Mouse (Mus musculus) hindbrain, embryonic 10.5 days (tissue): Measurements from ENCODE around the gene 1700003E16Rik. TPM values are rescaled to one million over a fixed set of nuclear protein-coding genes. Genes with fewer than 3 reads are reported as not detected.

Source experiments
- DNase-seq: peaks from one replicate; pipeline ENCODE4 v3.0.0-alpha.2; 2017; ENCODE audit warnings: low spot score
- H3K27ac ChIP-seq: fragments of 300-500 bp; sonication (generic); 2 replicates; pipeline ENCODE4 v1.5.1; 2016; ENCODE audit warnings: mild to moderate bottlenecking, moderate library complexity
- H3K27me3 ChIP-seq: fragments of 300-500 bp; sonication (generic); 2 replicates; pipeline ENCODE4 v1.6.1; 2016; ENCODE audit warnings: mild to moderate bottlenecking; ENCODE audit not compliant: poor library complexity, insufficient read depth, severe bottlenecking
- H3K36me3 ChIP-seq: fragments of 300-500 bp; sonication (generic); 2 replicates; pipeline ENCODE4 v1.6.1; 2016; ENCODE audit warnings: mild to moderate bottlenecking, moderate library complexity
- H3K4me1 ChIP-seq: fragments of 300-500 bp; sonication (generic); replicated peaks from 2 replicates; pipeline ENCODE4 v1.6.1; 2016; ENCODE audit warnings: mild to moderate bottlenecking
- H3K4me3 ChIP-seq: fragments of 300-500 bp; sonication (generic); 2 replicates; pipeline ENCODE4 v1.5.1; 2016; ENCODE audit warnings: mild to moderate bottlenecking, moderate library complexity
- H3K9me3 ChIP-seq: fragments of 300-500 bp; sonication (generic); 2 replicates; pipeline ENCODE4 v1.6.1; 2016; ENCODE audit warnings: mild to moderate bottlenecking, moderate library complexity
- WGBS: fragments of 180-500 bp; shearing (Covaris S2); methylation state at CpG from one replicate; pipeline ENCODE4 v1.1.7; 2016; 5-methylcytosine and 5-hydroxymethylcytosine counted together
- polyA plus RNA-seq: library from polyadenylated mRNA; unstranded; fragments of >200 nt; fragmentation: Nextera tagmentation; extraction: Ambion mirVana; gene quantifications from 2 replicates; pipeline ENCODE4 v1.2.1, GENCODE M21; 2016

The 1700003E16Rik gene
- polyA plus RNA-seq, result 3.1 and 6.0 TPM in 2 replicates

DNA sequence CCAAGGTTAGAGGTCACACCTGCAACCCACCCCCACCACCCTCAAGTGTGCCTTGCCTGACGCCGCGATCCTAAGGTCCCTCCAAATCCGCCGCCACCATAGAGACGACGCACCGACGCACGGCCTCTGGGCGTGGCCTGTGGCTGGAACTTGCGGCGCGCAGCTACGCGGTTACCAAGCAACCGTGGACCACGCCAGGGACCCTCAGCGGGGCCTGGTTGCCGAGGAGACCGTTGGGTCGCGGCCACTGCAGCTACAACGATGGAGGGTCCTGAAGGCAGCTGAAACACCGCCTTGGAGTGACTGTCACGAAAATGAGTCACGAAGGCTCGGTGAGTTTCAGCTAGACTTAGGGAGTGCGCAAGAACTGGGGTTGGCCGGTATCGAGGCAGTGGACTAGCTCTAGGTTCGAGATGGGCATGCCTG is at the start of gene 1700003E16Rik, which contains the start of gene Wdr54:
Gene 1700003E16Rik, plus strand, starts transcription at position 146 of the 426 bp plus-strand sequence.
Gene Wdr54, minus strand, starts transcription at position 139 of the 426 bp plus-strand sequence.
- Histone ChIP-seq H3K4me1 (peaks cover 48% of the 10 kb centered on the region), H3K9me3 (no peaks in the 10 kb centered on the region), H3K36me3 (peaks cover 29% of the 10 kb centered on the region), H3K4me3 (peak within 1 kb of the TSS; percentile 66), H3K27me3 (peaks cover 29% of the 10 kb centered on the region), H3K27ac (peak within 1 kb of the TSS; percentile 85)
- WGBS, result 1% methylated on average over 32 of the region's 32 CpGs
- peak; percentile 90 for DNase-seq

DNA sequence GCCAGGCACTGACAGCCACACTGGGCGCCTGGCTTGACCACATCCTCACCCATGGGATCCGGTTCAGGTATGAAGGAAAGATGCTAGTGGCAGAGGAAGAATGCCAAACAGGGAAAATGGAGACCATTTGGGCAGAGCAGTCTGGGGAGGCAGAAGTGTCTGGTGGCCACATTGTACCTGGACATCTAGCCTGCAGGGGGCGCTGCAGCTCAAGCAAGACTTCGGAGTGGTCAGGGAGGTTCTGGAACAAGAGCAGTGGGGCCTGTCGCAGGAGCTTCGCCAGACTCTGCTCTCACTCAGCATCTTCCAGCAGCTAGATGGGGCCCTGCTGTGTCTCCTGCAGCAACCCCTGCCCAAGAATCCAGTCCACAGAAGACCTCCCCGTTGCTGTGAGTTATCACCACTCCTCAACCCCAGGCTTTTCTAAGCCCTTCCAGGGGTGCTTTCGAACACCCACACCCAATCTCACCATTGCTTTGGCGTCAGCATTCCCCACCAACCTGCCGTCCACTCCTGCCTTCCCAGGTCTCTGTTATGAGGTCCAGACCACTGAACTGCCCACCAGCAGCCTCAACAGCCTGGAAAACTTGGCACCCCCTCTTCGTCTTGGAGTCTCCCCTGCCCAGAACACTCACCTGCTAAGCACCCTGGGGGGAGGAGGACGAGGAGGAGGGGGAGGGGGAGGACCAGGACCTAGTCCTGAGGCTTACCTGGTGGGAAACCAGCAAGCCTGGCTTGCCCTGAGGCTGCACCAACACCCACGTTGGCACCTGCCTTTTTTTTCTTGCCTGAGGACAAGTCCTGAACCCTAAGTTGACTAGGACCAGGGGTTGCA is 48.4 kb upstream of the 1700003E16Rik start:
- peak overlapping the region; percentile 93 for H3K27ac ChIP-seq
- peak; percentile 85 for DNase-seq
- peaks cover 9% of the 10 kb centered on the region for H3K27me3 ChIP-seq
- H3K4me1 ChIP-seq, result peaks cover 37% of the 10 kb centered on the region
- peaks cover 14% of the 10 kb centered on the region; the same call in 1 of the 2 replicates for H3K36me3 ChIP-seq
- no peaks in the 10 kb centered on the region for H3K9me3 ChIP-seq
- H3K4me3 ChIP-seq, result peak overlapping the region; percentile 80
- WGBS, result 31% methylated on average over 13 of the region's 13 CpGs

DNA sequence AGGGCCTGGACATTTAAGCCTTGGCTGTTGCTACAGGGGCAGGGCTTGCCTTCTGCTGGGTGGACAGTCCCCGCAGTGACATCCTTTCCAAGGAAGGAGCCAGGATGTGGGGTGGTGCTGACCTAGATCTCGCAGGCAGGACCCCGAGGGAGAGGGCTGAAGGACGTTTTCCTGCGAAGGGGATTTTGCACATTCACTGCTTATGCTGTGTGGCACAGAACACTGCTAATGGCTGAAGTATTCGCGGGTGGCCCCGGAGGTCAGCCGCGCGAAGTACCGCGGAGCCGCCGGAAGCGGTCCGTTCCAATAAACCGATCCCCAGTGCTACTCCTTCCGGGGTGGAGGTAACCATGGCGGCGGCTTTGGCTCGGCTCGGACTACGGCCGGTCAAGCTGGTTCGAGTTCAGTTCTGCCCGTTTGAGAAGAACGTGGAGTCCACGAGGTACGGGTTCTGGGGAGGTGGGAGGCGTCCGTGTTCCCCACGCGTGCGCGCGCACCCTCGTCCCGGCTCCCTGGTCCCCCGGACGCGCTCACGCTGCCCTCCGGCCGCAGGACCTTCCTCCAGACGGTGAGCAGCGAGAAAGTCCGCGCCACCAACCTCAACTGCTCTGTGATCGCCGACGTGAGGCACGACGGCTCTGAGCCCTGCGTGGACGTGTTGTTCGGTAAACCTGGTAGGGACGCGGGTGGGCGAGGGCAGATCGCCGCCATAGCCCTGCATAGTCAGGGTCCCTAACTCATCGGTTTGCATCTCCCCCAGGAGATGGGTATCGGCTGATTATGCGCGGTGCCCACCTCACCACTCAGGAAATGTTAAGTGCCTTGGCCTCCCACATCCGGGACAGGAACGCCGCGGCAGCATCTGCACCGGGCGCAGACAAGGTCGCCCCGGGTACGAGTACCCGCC is 47.2 kb upstream of the 1700003E16Rik start, which contains the start of gene Mrpl53:
Gene Mrpl53, plus strand, starts transcription at position 279 of the 907 bp plus-strand sequence.
- DNase-seq, result peak; percentile 84
- Histone ChIP-seq H3K9me3 (no peaks in the 10 kb centered on the region), H3K27me3 (no peaks in the 10 kb centered on the region), H3K4me1 (peaks cover 29% of the 10 kb centered on the region), H3K4me3 (peak within 1 kb of the TSS; percentile 80), H3K36me3 (peaks cover 14% of the 10 kb centered on the region; the same call in 1 of the 2 replicates), H3K27ac (peak within 1 kb of the TSS; percentile 93)
- under 1% methylated on average over 76 of the region's 76 CpGs for WGBS

GRCm38 (mm10) chr6:83111510-83112136 is 44.6 kb upstream of the 1700003E16Rik start:
- Histone ChIP-seq H3K4me1 (peaks cover 51% of the 10 kb centered on the region), H3K27me3 (no peaks in the 10 kb centered on the region), H3K36me3 (peaks cover 16% of the 10 kb centered on the region), H3K9me3 (no peaks in the 10 kb centered on the region), H3K27ac (no peak overlapping the region), H3K4me3 (no peak overlapping the region)
- 91% methylated on average over 4 of the region's 4 CpGs for WGBS
- no peak for DNase-seq

GRCm38 (mm10) chr6:83115011-83115671 is 41.1 kb upstream of the 1700003E16Rik start, which contains the start of gene Mogs:
Mogs (plus strand) TSS chr6:83115496.
- peak within 1 kb of the TSS; percentile 89 for H3K4me3 ChIP-seq
- H3K4me1 ChIP-seq, result peaks cover 56% of the 10 kb centered on the region
- WGBS, result 2% methylated on average over 58 of the region's 58 CpGs
- H3K9me3 ChIP-seq, result no peaks in the 10 kb centered on the region
- DNase-seq, result peak; percentile 94
- H3K36me3 ChIP-seq, result peaks cover 46% of the 10 kb centered on the region
- H3K27me3 ChIP-seq, result no peaks in the 10 kb centered on the region
- peak within 1 kb of the TSS; percentile 92 for H3K27ac ChIP-seq

- DNase-seq, result no peak
- H3K4me3 ChIP-seq, result peak overlapping the region; percentile 89
- H3K27me3 ChIP-seq, result no peaks in the 10 kb centered on the region
- H3K4me1 ChIP-seq, result peaks cover 59% of the 10 kb centered on the region
- peaks cover 42% of the 10 kb centered on the region for H3K36me3 ChIP-seq
- H3K27ac ChIP-seq, result peak overlapping the region; percentile 92
- no peaks in the 10 kb centered on the region for H3K9me3 ChIP-seq
- WGBS, result 2% methylated on average over 48 of the region's 48 CpGs
Measured at GRCm38 (mm10) chr6:83115682-83116372, 40.4 kb upstream of the 1700003E16Rik start.

- WGBS, result 83% methylated on average over 11 of the region's 11 CpGs
- peak overlapping the region; percentile 92; the same call in 1 of the 2 replicates for H3K27ac ChIP-seq
- no peak for DNase-seq
- H3K4me3 ChIP-seq, result peak overlapping the region; percentile 89
- peaks cover 35% of the 10 kb centered on the region for H3K36me3 ChIP-seq
- H3K9me3 ChIP-seq, result no peaks in the 10 kb centered on the region
- H3K4me1 ChIP-seq, result peaks cover 59% of the 10 kb centered on the region
- H3K27me3 ChIP-seq, result no peaks in the 10 kb centered on the region
Measured at GRCm38 (mm10) chr6:83116373-83117164, 39.6 kb upstream of the 1700003E16Rik start.

- H3K4me1 ChIP-seq, result peaks cover 63% of the 10 kb centered on the region
- H3K27ac ChIP-seq, result peak overlapping the region; percentile 25; the same call in 1 of the 2 replicates
- 88% methylated on average over 4 of the region's 4 CpGs for WGBS
- no peak for DNase-seq
- H3K36me3 ChIP-seq, result peaks cover 35% of the 10 kb centered on the region
- peak overlapping the region; percentile 89 for H3K4me3 ChIP-seq
- H3K27me3 ChIP-seq, result no peaks in the 10 kb centered on the region
- no peaks in the 10 kb centered on the region for H3K9me3 ChIP-seq
Measured at GRCm38 (mm10) chr6:83117165-83117438, 39.1 kb upstream of the 1700003E16Rik start.

GRCm38 (mm10) chr6:83117616-83118015 is 38.6 kb upstream of the 1700003E16Rik start:
- Histone ChIP-seq H3K27ac (peak overlapping the region; percentile 1; the same call in 1 of the 2 replicates), H3K4me3 (peak overlapping the region; percentile 16; the same call in 1 of the 2 replicates), H3K27me3 (no peaks in the 10 kb centered on the region), H3K4me1 (peaks cover 68% of the 10 kb centered on the region), H3K9me3 (no peaks in the 10 kb centered on the region), H3K36me3 (peaks cover 35% of the 10 kb centered on the region)
- 91% methylated on average over 13 of the region's 13 CpGs for WGBS
- DNase-seq, result no peak

GRCm38 (mm10) chr6:83118369-83118768 is 37.8 kb upstream of the 1700003E16Rik start:
- peak overlapping the region; percentile 1; the same call in 1 of the 2 replicates for H3K27ac ChIP-seq
- DNase-seq, result no peak
- 0 out of 2 replicates have a peak overlapping the region, but pooled peaks have one; percentile 16 for H3K4me3 ChIP-seq
- peaks cover 40% of the 10 kb centered on the region for H3K36me3 ChIP-seq
- H3K27me3 ChIP-seq, result no peaks in the 10 kb centered on the region
- no peaks in the 10 kb centered on the region for H3K9me3 ChIP-seq
- H3K4me1 ChIP-seq, result peaks cover 75% of the 10 kb centered on the region
- WGBS, result 86% methylated on average over 11 of the region's 11 CpGs
